Mouse (Mus musculus) gonadal fat pad, adult 2 months (tissue): ENCODE data around the gene Oxnad1. TPM values are rescaled to one million over a fixed set of nuclear protein-coding genes. Genes with fewer than 3 reads are reported as not detected.

ENCODE experiments used
- DNase-seq: peaks from one replicate; pipeline ENCODE4 v3.0.0-alpha.2; 2012; ENCODE audit warnings: low read depth
- polyA plus RNA-seq: library from polyadenylated mRNA; depleted of rRNA; stranded (reverse); fragments of >200 nt; gene quantifications from 2 replicates; pipeline ENCODE4 v1.2.3, GENCODE M21; 2012; rRNA removed

Oxnad1 gene
- polyA plus RNA-seq, 1 experiment = 25.5 TPM

DNA sequence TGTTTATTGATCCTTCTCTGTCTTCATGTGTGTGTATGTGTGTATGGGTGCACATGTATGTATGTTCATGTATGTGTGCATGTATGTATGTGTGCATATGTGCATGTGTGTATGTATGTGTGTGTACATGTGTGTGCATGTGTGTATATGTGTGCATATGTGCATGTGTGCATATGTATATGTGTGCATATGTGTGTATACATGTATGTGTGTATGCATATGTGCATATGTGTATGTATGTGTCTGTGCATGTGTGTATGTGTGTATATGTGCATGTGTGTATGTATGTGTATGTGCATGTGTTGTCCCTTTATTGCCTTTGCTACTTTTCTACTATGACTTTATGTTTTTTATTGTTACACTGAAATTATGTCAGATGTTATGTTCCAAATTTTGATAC is 59.6 kb downstream of the Oxnad1 start:
- DNase-seq = no peak

- no peak for DNase-seq
Observed at GRCm38 (mm10) chr14:32145401-32145800, 60.2 kb downstream of the Oxnad1 start.

- no peak for DNase-seq
Observed at GRCm38 (mm10) chr14:32145809-32146511, 60.8 kb downstream of the Oxnad1 start.

DNA sequence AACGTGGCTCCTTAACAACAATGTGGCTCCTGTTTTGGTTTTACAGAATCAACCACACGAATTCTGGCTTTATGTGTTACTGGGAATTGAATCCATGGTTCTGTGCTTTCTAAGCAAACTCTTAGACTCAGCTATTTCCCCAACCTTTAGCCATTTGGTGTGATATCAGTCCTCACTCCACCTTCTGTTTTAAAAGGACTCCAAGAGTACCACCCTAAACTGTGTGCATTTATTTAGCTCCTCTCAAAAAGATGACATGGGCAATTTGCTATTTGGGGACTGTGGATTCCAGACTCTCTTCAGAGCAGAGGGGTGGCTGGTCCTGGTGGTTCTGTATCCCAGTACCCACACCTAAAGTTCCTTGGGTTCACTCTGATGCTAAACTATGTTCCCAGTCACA is 61.4 kb downstream of the Oxnad1 start:
- DNase-seq = no peak

GRCm38 (mm10) chr14:32150872-32151271 is 65.7 kb downstream of the Oxnad1 start:
- no peak for DNase-seq

- no peak for DNase-seq
Observed at GRCm38 (mm10) chr14:32152243-32152965, 67.2 kb downstream of the Oxnad1 start.

Other genes starting within 250 kb of the Oxnad1 start
- gene Galnt15, start 56.4 kb upstream of the Oxnad1 start, polyA plus RNA-seq = 14.4 TPM in 2 replicates
- gene Dph3, start 355 bp downstream of the Oxnad1 start, polyA plus RNA-seq = 36.7 and 41.9 TPM in 2 replicates
- gene Msmb, start 56.6 kb downstream of the Oxnad1 start, polyA plus RNA-seq = not detected in 2 replicates
- 69.4 and 79.7 TPM in 2 replicates for gene Ncoa4, start 74.5 kb downstream of the Oxnad1 start, polyA plus RNA-seq
- 159 and 174 TPM in 2 replicates for gene Timm23, start 116.5 kb downstream of the Oxnad1 start, polyA plus RNA-seq
- 4.8 and 8.9 TPM in 2 replicates for gene Parg, start 116.6 kb downstream of the Oxnad1 start, polyA plus RNA-seq
- gene Ogdhl, start 236.6 kb downstream of the Oxnad1 start, polyA plus RNA-seq = 9.3 and 11.7 TPM in 2 replicates